Mouse (Mus musculus) neural tube, embryonic 15.5 days (tissue): ENCODE measurements around the gene 1700069L16Rik. TPM values are rescaled to one million over a fixed set of nuclear protein-coding genes. Genes with fewer than 3 reads are reported as not detected.
A peak's percentile ranks its signal among the peaks of the same experiment; 100 is the strongest.

ENCODE experiments used
- ATAC-seq: fragments of 200-750 bp; cut with Nextera tagmentation; 2 replicates; pipeline ENCODE4 v1.8.0; 2017; ENCODE audit warnings: mild to moderate bottlenecking, moderate TSS enrichment, moderate library complexity; ENCODE audit not compliant: low FRiP score
- H3K27ac ChIP-seq: fragments of 300-500 bp; sonication (generic); replicated peaks from 2 replicates; pipeline ENCODE4 v1.5.1; 2015; ENCODE audit warnings: mild to moderate bottlenecking, inconsistent platforms
- H3K27me3 ChIP-seq: fragments of 300-500 bp; sonication (generic); replicated peaks from 2 replicates; pipeline ENCODE4 v1.6.1; 2015; ENCODE audit warnings: inconsistent platforms
- H3K36me3 ChIP-seq: fragments of 300-500 bp; sonication (generic); 2 replicates; pipeline ENCODE4 v1.6.1; 2015; ENCODE audit warnings: inconsistent platforms
- H3K4me1 ChIP-seq: fragments of 300-500 bp; sonication (generic); 2 replicates; pipeline ENCODE4 v1.6.1; 2015; ENCODE audit warnings: inconsistent platforms
- H3K4me2 ChIP-seq: fragments of 300-500 bp; sonication (generic); 2 replicates; pipeline ENCODE4 v1.6.1; 2015; ENCODE audit warnings: inconsistent platforms, mild to moderate bottlenecking, moderate library complexity
- H3K4me3 ChIP-seq: fragments of 300-500 bp; sonication (generic); replicated peaks from 2 replicates; pipeline ENCODE4 v1.5.1; 2015; ENCODE audit warnings: mild to moderate bottlenecking, inconsistent platforms
- H3K9ac ChIP-seq: fragments of 300-500 bp; sonication (generic); replicated peaks from 2 replicates; pipeline ENCODE4 v1.6.1; 2015; ENCODE audit warnings: mild to moderate bottlenecking, inconsistent platforms
- H3K9me3 ChIP-seq: fragments of 300-500 bp; sonication (generic); replicated peaks from 2 replicates; pipeline ENCODE4 v1.6.1; 2016; ENCODE audit warnings: inconsistent platforms
- WGBS: fragments of 180-500 bp; shearing (Covaris S2); methylation state at CpG from one replicate; pipeline ENCODE4 v1.1.7; 2015; ENCODE audit warnings: mixed read lengths; 5-methylcytosine and 5-hydroxymethylcytosine counted together
- polyA plus RNA-seq: library from polyadenylated mRNA; unstranded; fragments of >200 nt; fragmentation: Nextera tagmentation; extraction: Ambion mirVana; gene quantifications from 2 replicates; pipeline ENCODE4 v1.2.1, GENCODE M21; 2015

Gene 1700069L16Rik
- polyA plus RNA-seq, 1 experiment from 2014 or later = not detected

DNA sequence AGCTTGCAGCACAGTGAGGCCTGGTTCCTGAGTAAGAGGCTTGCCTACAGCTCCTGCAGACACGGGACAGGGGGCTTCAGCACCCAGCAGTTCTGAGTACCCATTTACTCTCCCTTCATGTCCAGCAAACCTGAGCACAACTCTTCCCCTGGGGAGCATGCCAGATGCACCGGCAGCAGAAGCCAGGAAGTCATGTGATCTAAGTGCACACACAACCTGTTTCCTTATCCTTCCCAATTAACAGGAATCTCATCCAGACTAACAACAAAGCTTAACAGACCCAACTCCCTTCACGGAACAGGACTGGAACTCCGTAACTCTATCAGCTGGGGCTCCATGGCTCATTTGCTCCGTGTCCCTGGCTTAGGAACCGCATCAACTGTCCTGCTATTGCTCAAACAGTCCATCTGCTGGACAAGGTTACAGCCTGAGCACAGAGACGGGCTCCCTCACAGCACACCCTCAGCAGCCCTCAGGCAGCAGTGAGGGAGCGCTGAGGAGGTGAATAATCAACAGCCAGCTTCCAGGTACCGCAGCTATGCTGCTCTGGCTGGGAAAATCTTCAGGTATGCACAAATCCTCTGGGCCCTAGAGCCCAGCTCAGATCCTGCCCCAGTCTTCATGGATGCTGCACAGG lies 27.1 kb upstream of the 1700069L16Rik start:
- H3K9ac ChIP-seq = no peak overlapping the region
- no peak overlapping the region for H3K27ac ChIP-seq
- no peaks in the 10 kb centered on the region for H3K9me3 ChIP-seq
- no peak for ATAC-seq
- no peaks in the 10 kb centered on the region for H3K27me3 ChIP-seq
- WGBS = 86% methylated on average over 9 of the region's 9 CpGs
- H3K4me2 ChIP-seq = no peak overlapping the region
- H3K36me3 ChIP-seq = peaks cover 99% of the 10 kb centered on the region
- H3K4me3 ChIP-seq = no peak overlapping the region
- H3K4me1 ChIP-seq = no peaks in the 10 kb centered on the region

DNA sequence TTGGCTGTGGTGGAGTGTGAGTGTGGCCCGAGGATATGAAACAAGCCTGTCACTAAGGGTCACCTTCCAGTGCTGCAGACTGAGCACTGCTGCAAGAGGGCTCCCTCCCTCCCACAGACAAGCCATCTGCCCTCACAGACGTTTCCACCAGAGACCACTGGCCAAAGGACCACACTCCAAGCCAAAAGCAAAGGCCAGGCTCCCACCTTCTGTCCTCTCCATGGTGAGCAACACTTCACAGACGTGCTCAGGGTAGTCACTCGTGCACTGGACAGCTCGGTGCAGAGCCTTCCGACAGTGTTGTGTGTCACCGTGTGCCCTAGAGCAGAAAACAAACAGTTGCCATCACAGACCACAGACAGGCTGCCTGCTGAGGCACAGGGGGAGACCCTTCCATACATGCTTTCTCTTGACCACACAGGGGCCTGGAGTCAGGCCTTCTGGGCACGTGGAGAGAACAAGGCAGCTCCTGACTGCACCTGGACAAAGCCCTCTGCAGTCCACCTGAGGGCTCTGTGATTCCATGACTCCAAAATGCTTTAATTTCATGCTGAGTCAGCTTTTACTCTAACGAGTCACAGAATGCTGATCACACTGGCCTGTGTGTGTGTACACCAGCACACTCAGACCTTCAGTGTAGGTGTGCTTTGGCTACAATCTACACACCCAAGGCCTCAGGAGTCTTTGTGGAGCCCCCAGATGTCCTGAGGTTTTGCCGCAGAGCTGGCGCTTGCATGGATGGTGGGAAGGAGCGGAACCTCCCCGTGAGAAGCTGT lies 24.2 kb upstream of the 1700069L16Rik start:
- H3K27ac ChIP-seq = no peak overlapping the region
- no peak overlapping the region for H3K9ac ChIP-seq
- H3K4me2 ChIP-seq = no peak overlapping the region
- H3K4me1 ChIP-seq = no peaks in the 10 kb centered on the region
- 96% methylated on average over 13 of the region's 13 CpGs for WGBS
- no peak for ATAC-seq
- H3K36me3 ChIP-seq = peaks cover 98% of the 10 kb centered on the region
- H3K9me3 ChIP-seq = no peaks in the 10 kb centered on the region
- H3K4me3 ChIP-seq = no peak overlapping the region
- H3K27me3 ChIP-seq = no peaks in the 10 kb centered on the region

DNA sequence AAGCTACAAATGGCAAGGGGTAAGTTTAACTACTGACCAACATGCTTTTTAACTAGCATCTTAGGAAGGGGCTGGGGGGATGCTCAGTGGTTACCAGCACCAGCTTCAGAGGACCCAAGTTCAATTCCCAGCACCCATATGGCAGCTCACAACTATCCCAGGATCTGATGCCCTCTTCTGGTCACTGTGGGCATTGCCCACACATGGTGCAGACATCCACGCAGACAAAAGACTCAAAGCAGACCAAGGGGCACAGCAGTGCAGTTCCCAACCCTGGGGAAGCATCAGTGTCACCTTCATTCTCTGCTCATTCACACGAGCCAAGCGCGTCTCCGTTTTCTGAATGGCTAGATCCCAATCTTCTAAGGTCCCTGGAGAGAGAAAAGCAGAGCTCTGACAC lies 23.1 kb upstream of the 1700069L16Rik start:
- H3K27me3 ChIP-seq = no peaks in the 10 kb centered on the region
- H3K4me1 ChIP-seq = no peaks in the 10 kb centered on the region
- H3K9ac ChIP-seq = no peak overlapping the region
- H3K36me3 ChIP-seq = peaks cover 98% of the 10 kb centered on the region
- WGBS = 96% methylated on average over 5 of the region's 5 CpGs
- no peak overlapping the region for H3K4me2 ChIP-seq
- ATAC-seq = no peak
- H3K27ac ChIP-seq = no peak overlapping the region
- no peaks in the 10 kb centered on the region for H3K9me3 ChIP-seq
- no peak overlapping the region for H3K4me3 ChIP-seq

DNA sequence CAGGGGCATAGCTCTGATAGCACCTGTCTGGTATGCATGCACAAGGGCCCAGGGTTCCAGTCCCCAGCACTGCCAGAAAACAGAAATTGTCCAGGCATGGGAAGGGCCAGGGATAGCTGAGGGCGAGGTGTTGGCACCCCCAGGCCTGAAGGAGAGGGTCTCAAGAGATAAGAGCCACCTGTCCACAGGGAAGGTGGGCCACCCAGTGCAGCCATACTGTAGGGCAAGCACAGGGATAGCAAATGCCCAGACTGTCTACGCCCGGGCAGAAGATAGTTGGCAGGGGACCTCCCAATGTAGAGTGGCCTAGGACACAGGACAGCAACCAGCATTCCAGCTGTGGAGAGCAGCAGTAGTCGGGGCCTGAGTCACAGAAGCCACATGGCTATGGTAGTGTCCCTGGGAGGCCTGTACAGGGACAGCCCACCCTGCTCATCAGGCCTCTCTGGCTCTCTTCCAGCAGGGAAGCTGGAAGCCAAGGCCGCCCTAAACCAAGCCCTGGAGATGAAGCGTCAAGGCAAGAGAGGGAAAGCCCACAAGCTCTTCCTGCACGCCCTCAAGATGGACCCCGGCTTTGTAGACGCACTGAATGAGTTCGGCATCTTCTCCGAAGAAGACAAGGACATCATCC lies 13.2 kb upstream of the 1700069L16Rik start:
- H3K27me3 ChIP-seq = no peaks in the 10 kb centered on the region

DNA sequence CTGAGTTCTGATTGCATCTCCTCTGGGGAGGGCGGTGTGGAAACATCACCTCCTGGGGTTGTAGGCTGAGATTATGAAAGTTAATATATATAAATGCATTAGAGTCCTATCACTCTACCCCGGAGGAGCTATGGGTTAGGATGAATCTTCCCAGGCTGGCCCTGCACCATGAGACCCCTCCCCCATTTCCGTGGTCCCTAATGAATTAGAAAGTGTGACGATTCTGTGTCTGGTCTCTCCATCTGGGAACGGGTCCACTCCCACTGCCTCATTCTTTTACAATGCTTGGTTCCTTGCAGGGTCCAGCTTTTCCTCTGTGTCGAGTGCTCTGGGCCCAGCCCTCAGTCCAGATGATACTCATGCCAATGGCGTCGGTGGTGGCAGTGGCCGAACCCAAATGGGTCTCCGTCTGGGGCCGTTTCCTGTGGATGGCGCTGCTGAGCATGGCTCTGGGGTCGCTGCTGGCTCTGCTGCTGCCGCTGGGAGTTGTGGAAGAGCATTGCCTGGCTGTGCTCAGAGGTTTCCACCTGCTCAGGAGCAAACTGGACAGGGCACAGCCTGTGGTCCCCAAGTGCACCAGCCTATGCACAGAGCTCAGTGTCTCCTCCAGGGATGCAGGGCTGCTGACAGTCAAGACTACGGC lies 12.1 kb upstream of the 1700069L16Rik start:
- Histone ChIP-seq H3K27ac (peak overlapping the region; percentile 98), H3K9ac (peak overlapping the region; percentile 74), H3K9me3 (no peaks in the 10 kb centered on the region), H3K36me3 (peaks cover 34% of the 10 kb centered on the region), H3K4me3 (peak overlapping the region; percentile 66), H3K4me1 (peaks cover 28% of the 10 kb centered on the region), H3K4me2 (peak overlapping the region; percentile 86), H3K27me3 (no peaks in the 10 kb centered on the region)
- 41% methylated on average over 15 of the region's 15 CpGs for WGBS
- no peak for ATAC-seq

More for the DNA sequence above, 13.2 kb upstream of the 1700069L16Rik start:
- H3K4me3 ChIP-seq = no peak overlapping the region
- WGBS = 92% methylated on average over 11 of the region's 11 CpGs
- no peak for ATAC-seq
- H3K9me3 ChIP-seq = no peaks in the 10 kb centered on the region
- no peak overlapping the region for H3K27ac ChIP-seq
- peaks cover 28% of the 10 kb centered on the region for H3K4me1 ChIP-seq
- peaks cover 45% of the 10 kb centered on the region for H3K36me3 ChIP-seq
- no peak overlapping the region for H3K9ac ChIP-seq
- no peak overlapping the region for H3K4me2 ChIP-seq

DNA sequence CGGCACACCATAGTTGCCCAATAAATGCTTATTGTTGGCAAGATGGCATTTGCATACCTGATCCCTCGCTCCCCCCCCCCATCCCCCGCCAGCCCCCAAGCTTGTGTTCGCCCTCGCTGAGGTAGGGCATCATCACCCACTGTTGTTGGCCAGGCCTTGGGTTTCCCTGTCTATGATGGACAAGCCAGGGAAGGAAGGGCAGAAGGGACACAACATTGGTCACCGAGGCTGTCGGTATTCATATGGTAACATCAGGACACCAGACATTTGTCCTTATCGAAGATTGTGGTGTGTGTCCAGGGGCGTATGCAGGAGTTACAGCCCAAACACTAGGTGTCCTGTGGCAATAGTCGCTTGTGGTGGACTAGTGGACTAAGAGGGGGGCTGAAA lies 11.5 kb upstream of the 1700069L16Rik start:
- no peaks in the 10 kb centered on the region for H3K27me3 ChIP-seq
- peak overlapping the region; percentile 66 for H3K4me3 ChIP-seq

DNA sequence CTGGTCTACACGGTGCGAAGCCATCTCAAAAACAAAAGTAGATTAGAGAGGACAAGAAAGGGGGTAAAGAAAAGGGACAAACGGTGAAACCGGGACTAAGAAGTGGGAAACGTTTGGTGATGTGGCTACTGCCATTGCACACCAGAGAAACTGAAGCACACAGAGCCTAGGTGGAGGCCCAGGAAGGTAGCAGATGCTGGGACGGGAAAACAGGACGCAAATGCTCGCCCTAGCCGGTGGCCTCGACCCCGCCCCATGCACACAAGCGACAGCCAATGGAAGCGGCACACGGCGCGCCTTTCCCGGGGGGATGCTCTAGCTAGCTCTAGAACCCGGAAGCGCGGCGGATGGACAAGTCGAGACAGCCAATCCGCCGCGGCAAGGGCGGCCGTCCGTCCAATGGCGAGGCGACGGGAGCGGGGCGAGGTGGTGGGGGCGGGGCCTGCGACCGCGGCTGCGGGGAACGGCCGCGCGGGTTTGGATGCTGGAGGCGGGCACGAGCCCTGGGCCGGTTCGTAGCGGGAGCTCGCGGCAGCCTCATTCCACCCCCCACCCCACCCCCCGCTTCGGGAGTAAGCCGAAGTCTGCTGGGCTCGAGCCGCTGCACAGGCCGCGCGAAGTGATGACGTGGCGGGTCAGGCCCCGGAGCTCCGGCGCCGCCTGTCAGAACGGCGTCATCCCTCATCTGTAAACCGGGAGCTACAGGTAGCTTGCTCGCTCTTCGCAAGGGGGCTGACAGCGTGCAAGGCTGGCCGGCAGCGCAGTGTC lies 11.0 kb upstream of the 1700069L16Rik start, which contains the start of gene Ficd:
Gene Ficd (plus strand): TSS at position 459 of the 768 bp plus-strand sequence.
- under 1% methylated on average over 69 of the region's 71 CpGs for WGBS

More for the DNA sequence above, 11.5 kb upstream of the 1700069L16Rik start:
- Histone ChIP-seq H3K9ac (peak overlapping the region; percentile 74), H3K4me2 (peak overlapping the region; percentile 86), H3K4me1 (peaks cover 28% of the 10 kb centered on the region), H3K27ac (peak overlapping the region; percentile 98), H3K9me3 (no peaks in the 10 kb centered on the region), H3K36me3 (peaks cover 29% of the 10 kb centered on the region)
- WGBS = 3% methylated on average over 10 of the region's 10 CpGs
- peak; percentile 32; the same call in 1 of the 2 replicates for ATAC-seq

DNA sequence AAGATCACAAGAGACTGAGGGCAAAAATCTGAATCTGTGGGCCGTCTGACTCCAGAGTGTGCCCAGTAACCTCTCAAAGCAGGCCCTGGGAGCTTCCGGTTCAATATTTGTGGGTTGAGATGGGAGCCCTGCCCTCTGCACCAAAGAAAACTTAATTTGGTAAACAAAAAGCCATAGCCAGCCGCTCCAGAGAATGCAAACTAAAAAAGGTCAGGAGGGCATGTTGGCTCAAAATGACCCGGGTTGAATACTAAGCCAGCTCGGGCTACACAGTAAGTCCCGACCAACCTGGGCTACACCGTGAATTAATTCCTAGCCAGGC lies 10.4 kb upstream of the 1700069L16Rik start:
- ATAC-seq = 0 out of 2 replicates have a peak, but pooled peaks have one; percentile 33
- Histone ChIP-seq H3K4me2 (peak overlapping the region; percentile 86), H3K4me1 (peaks cover 38% of the 10 kb centered on the region), H3K27ac (peak overlapping the region; percentile 98), H3K9ac (peak overlapping the region; percentile 21), H3K27me3 (no peaks in the 10 kb centered on the region), H3K4me3 (peak overlapping the region; percentile 66), H3K36me3 (peaks cover 19% of the 10 kb centered on the region), H3K9me3 (no peaks in the 10 kb centered on the region)
- WGBS = 32% methylated on average over 7 of the region's 7 CpGs

More for the DNA sequence above, 11.0 kb upstream of the 1700069L16Rik start, which contains the start of gene Ficd:
- H3K36me3 ChIP-seq = peaks cover 24% of the 10 kb centered on the region
- peak within 1 kb of the TSS; percentile 86 for H3K4me2 ChIP-seq
- H3K4me3 ChIP-seq = peak within 1 kb of the TSS; percentile 66
- peak within 1 kb of the TSS; percentile 74 for H3K9ac ChIP-seq
- H3K27me3 ChIP-seq = no peaks in the 10 kb centered on the region
- H3K9me3 ChIP-seq = no peaks in the 10 kb centered on the region
- peaks cover 33% of the 10 kb centered on the region for H3K4me1 ChIP-seq
- H3K27ac ChIP-seq = peak within 1 kb of the TSS; percentile 98
- ATAC-seq = peak; percentile 94

DNA sequence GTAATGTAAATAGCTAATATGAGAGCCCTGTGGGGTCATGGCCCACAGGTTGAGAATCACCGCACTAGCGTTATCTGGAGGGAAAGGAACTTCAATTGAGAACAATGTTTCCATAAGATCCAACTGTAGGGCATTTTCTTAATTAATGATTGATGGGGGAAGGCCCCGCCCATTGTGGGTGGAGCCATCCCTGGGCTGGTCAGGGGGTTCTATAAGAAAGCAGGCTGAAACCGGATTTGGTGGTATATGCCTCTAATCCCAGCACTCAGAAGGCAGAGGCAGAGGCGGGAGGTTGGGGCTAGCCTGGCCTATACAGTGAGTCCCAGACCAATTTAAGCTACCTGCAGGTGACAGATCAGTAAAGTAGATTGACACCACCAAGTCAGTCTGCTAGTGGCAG lies 9.8 kb upstream of the 1700069L16Rik start:
- Histone ChIP-seq H3K4me1 (peaks cover 38% of the 10 kb centered on the region), H3K4me2 (no peak overlapping the region; the same call in 1 of the 2 replicates), H3K9me3 (no peaks in the 10 kb centered on the region), H3K27ac (0 out of 2 replicates have a peak overlapping the region, but pooled peaks have one; percentile 98), H3K36me3 (peaks cover 13% of the 10 kb centered on the region), H3K27me3 (no peaks in the 10 kb centered on the region), H3K4me3 (no peak overlapping the region), H3K9ac (no peak overlapping the region)
- ATAC-seq = no peak
- 71% methylated on average over 5 of the region's 5 CpGs for whole genome bisulfite sequencing

DNA sequence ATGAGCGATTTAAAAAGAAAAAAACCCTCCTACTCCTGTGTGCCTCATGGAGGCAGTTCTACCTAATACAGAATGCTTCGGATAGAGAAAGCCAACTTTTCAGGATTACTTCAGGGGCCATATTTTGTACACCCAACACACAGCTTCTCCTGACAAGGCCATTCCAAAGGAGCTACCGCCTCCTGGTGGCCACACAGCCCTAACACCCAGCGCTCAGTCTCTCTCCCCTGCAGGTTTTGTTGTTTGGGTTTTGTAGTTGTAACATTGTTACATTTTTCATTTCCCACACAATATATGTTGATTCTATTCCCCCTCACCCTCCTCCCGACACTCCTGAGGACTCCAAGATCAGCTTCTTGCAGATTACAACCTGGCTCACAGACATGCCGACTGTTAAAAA lies 7.6 kb upstream of the 1700069L16Rik start:
- no peaks in the 10 kb centered on the region for H3K36me3 ChIP-seq
- ATAC-seq = no peak
- H3K9me3 ChIP-seq = no peaks in the 10 kb centered on the region
- WGBS = 32% methylated on average over 6 of the region's 6 CpGs
- no peak overlapping the region for H3K4me2 ChIP-seq
- peaks cover 30% of the 10 kb centered on the region for H3K4me1 ChIP-seq
- H3K27ac ChIP-seq = no peak overlapping the region
- H3K9ac ChIP-seq = no peak overlapping the region
- no peaks in the 10 kb centered on the region for H3K27me3 ChIP-seq
- H3K4me3 ChIP-seq = no peak overlapping the region

DNA sequence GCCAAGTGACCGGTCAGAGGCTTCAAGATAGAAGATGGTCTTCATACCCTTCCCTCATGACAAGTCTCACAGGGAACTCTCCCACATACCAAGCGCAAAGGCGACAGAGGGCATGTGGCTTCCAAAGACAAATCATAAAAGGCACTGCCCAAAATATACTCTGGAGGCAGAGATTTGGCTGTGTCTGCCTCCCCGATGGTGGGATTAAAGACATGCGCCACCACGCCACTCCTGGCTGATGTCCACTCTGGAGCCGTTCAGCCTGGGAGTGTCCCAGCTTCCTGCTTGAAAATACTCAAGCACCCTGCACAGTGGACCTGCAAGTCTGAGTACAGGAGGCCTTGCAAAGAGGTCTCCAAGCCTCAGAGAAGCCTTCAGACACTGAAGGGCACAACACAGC lies 6.6 kb upstream of the 1700069L16Rik start:
- WGBS = 89% methylated on average over 7 of the region's 7 CpGs
- Histone ChIP-seq H3K4me3 (no peak overlapping the region), H3K36me3 (no peaks in the 10 kb centered on the region), H3K27ac (no peak overlapping the region; the same call in 1 of the 2 replicates), H3K9me3 (no peaks in the 10 kb centered on the region), H3K27me3 (no peaks in the 10 kb centered on the region), H3K9ac (no peak overlapping the region), H3K4me2 (no peak overlapping the region), H3K4me1 (peaks cover 20% of the 10 kb centered on the region)
- no peak for ATAC-seq
